Mouse (Mus musculus): Measurements from ENCODE around the gene Prpf4b. TPM values are rescaled to one million over a fixed set of nuclear protein-coding genes. Genes with fewer than 3 reads are reported as not detected.

The Prpf4b gene
- total RNA-seq (2023), result 201 TPM

GRCm38 (mm10) chr13:34875166-34875710 is at the start of gene Prpf4b:
TSS of gene Prpf4b (plus strand) at chr13:34875302.

GRCm38 (mm10) chr13:34924210-34924609 is 49.1 kb downstream of the Prpf4b start, which contains the start of the genes Fam217a and 4933417A18Rik:
TSS of gene Fam217a (minus strand) at chr13:34924310.
TSS of gene 4933417A18Rik (plus strand) at chr13:34924409.

Other genes with a start within 250 kb of the Prpf4b start
- 4.1 TPM for gene Pxdc1, start 221.8 kb upstream of the Prpf4b start, total RNA-seq (2023)
- gene Fam50b, start 140.5 kb upstream of the Prpf4b start, total RNA-seq (2023), result not detected
- gene Fam217a, start 49.0 kb downstream of the Prpf4b start, total RNA-seq (2023), result 0.59 TPM
- gene 4933417A18Rik, start 49.1 kb downstream of the Prpf4b start, total RNA-seq (2023), result not detected
- gene Eci3, start 88.5 kb downstream of the Prpf4b start, total RNA-seq (2023), result not detected
- gene Eci2, start 151.8 kb downstream of the Prpf4b start, total RNA-seq (2023), result 35.1 TPM

Data from CD4-positive naive resting alpha-beta T cell, adult 57 days (primary cell).